Mouse (Mus musculus) E14TG2a.4 (cell line): ENCODE results near the gene Gfy.

Experiments
- CTCF ChIP-seq: conservative IDR thresholded peaks from 2 replicates; pipeline ENCODE4 v1.5.1; 2014; ENCODE audit warnings: low read length
- NANOG ChIP-seq: IDR thresholded peaks from 2 replicates; pipeline ENCODE4 v1.6.1; 2014; ENCODE audit warnings: borderline replicate concordance, low read length, mixed read lengths
- POU5F1 ChIP-seq: IDR thresholded peaks from 2 replicates; pipeline ENCODE4 v1.6.1; 2014; ENCODE audit warnings: low read length, borderline replicate concordance

DNA sequence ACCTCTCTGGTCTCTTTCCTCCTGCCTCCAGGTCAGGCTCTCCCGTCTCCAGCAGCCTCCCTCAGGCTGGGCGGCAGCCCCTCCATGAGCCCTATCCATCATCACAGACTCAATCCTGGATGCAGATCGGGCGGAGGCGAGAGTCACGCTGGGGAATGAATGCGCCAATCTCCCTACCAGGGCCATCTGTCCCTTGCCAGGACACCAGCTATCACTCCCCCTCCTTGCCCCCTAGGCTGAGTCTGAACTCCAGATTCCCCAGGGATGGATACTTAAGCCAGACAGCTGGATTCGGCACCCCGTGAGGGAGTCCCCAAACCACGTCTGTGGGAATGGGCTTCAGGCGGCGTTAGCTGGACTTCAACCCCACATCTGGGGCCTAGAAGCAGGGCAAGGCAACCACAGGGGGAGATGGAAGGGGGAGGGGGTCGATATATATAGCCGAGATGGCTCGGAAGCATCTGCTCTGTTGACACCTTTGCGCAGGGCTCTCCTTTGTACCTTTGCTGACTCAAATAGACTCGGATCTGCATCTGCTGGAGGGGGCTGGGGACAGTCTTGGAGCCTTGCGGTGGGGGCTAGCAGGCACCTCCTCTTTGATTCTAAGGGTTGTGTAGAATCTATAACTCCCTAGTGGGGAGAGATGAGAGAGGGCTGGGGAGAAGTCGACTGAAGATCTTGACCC, 11.5 kb downstream of the Gfy start:
- TF ChIP-seq POU5F1 = no peak
- no peak for TF ChIP-seq NANOG
- no peak for TF ChIP-seq CTCF
